Mouse (Mus musculus) cerebellum, adult 2 months (tissue): ENCODE measurements at regions not wholly inside any gene's neighbourhood (a gene's known extent, or its start where the extent isn't known, plus 50 kb on each side); places are given as distances from the start of the nearest gene placed in this dataset.

Source experiments
- CTCF ChIP-seq: fragments of 200-500 bp; IDR thresholded peaks from 2 replicates; pipeline ENCODE4 v1.5.1; 2011; ENCODE audit warnings: low read depth, mild to moderate bottlenecking, control low read depth, low read length, moderate library complexity, borderline replicate concordance; ENCODE audit not compliant: insufficient read depth
- POLR2A ChIP-seq: fragments of 200-500 bp; IDR thresholded peaks from 2 replicates; pipeline ENCODE4 v1.6.1; 2011; ENCODE audit warnings: low read length, control low read depth, borderline replicate concordance; ENCODE audit not compliant: insufficient read depth

DNA sequence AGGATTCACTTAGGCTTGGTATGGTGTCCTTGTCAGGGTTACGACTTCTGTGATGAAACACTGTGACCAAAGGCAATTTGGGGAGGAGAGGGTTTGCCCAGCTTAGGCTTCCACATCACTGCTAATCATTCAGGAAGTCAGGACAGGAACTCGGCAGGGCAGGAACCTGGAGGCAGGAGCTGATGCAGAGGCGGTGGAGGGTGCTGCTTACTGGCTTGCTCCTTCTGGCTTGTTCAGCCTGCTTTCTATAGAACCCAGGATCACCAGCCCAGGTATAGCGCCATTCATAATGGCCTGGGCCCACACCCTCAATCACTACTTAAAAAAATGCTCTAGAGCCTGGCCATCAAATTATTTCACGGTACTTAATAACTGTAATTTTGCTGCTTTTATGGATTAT lies 89.6 kb upstream of the Zfp366 start:
- TF ChIP-seq CTCF (no peak), POLR2A (no peak)
